13 mouse cellular contexts compared by ENCODE assay signal in the genomic region with DNA sequence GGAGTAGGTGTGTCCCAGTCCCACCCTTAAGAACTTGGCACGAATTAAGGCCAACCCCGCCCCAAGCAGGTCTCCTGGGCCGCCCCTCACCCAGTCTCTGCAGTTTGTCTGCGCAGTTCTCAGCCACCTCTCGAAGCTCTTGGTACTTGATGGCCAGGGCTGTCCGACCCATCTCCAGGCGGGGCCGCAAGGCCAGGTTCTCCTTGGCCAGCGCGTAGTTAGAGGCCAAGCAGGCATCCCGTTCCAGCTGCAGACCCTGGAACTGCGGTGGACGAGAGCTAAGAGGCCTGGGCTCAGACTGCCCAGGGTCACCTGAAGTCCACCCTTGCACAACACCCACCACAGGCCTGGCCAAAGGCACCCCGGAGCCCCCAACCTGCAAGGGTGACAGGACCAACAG. TPM values are rescaled to one million over a fixed set of nuclear protein-coding genes. Genes with fewer than 3 reads are reported as not detected.
DNase-seq lines count a peak whose midpoint lies in the region; ATAC-seq and TF ChIP-seq lines count a peak whose summit lies in the region.
"Had no signal": no experiment of that assay in that cellular context is flagged by ENCODE, and none has a peak within 500 bp of the region (broad histone marks: within the 10 kb centered on the region; RNA-seq: fewer than 3 reads in every experiment).

No protein-coding gene starts in this region.

- peaks cover 5% of the 10 kb centered on the region; the same call in 1 of the 2 replicates for H3K9me3 ChIP-seq in E14TG2a.4 (ENCODE audit: low read length)
- no peaks in the 10 kb centered on the region for H3K9me3 ChIP-seq in embryonic facial prominence, embryonic 13.5 days
- no peaks in the 10 kb centered on the region for H3K9me3 ChIP-seq in hindbrain, postnatal 0 days (ENCODE audit: low read length)
- H3K9me3 ChIP-seq in limb, embryonic 13.5 days, result no peaks in the 10 kb centered on the region

- no peak for DNase-seq in hindbrain, postnatal 0 days (ENCODE audit: low spot score)
- no peak for DNase-seq in urinary bladder, postnatal 25 days (ENCODE audit: low spot score)
- no peak for DNase-seq in left cerebral cortex, adult 11 months (ENCODE audit: low spot score)
- no peak for DNase-seq in layer of hippocampus, adult 11-12 months (ENCODE audit: low spot score)
- DNase-seq in left cerebral cortex, postnatal 25 days (ENCODE audit: low spot score in 2 of 2), result no peak
- DNase-seq: gastrocnemius, postnatal 36 days; thymus, adult 2 months had no signal

- H3K4me3 ChIP-seq in E14TG2a.4 (replicated peaks; ENCODE audit: low read length), result peak overlapping the region; percentile 89
- peak overlapping the region; percentile 16 for H3K4me3 ChIP-seq in embryonic facial prominence, embryonic 13.5 days
- H3K4me3 ChIP-seq in hindbrain, postnatal 0 days (ENCODE audit: low read length), result peak overlapping the region; percentile 92
- H3K4me3 ChIP-seq in limb, embryonic 13.5 days, result peak overlapping the region; percentile 95; the same call in 1 of the 2 replicates

- H3K4me2 ChIP-seq in embryonic facial prominence, embryonic 13.5 days, result peak overlapping the region; percentile 71
- H3K4me2 ChIP-seq in hindbrain, postnatal 0 days (ENCODE audit: low read depth, low read length), result peak overlapping the region; percentile 71
- peak overlapping the region; percentile 76 for H3K4me2 ChIP-seq in limb, embryonic 13.5 days (replicated peaks)

- intact Hi-C loops in left cerebral cortex, postnatal 25 days (cut with DNase I), result loop anchor here (2.0 to 5.0 kb wide), 3 partner anchors 68 to 111 kb away; partner anchors contain the start of genes Abhd11, Baz1b and Tbl2

- peak overlapping the region; percentile 91; the same call in 1 of the 2 replicates for H3K27ac ChIP-seq in embryonic facial prominence, embryonic 13.5 days
- H3K27ac ChIP-seq in hindbrain, postnatal 0 days, result no peak overlapping the region
- H3K27ac ChIP-seq in limb, embryonic 13.5 days, result no peak overlapping the region
- H3K27ac ChIP-seq: liver, embryonic 14.5 days had no signal

- no peak for TF ChIP-seq CTCF in E14TG2a.4 (conservative IDR thresholded peaks at IDR 0.05; ENCODE audit: low read length)
- no peak for TF ChIP-seq CTCF in hindbrain, postnatal 0 days (IDR thresholded peaks at IDR 0.05; ENCODE audit: low read depth)

- 89% methylated on average over 14 of the region's 14 CpGs for WGBS in embryonic facial prominence, embryonic 13.5 days
- WGBS in hindbrain, postnatal 0 days, result 92% methylated on average over 14 of the region's 14 CpGs
- WGBS in limb, embryonic 13.5 days, result 87% methylated on average over 14 of the region's 14 CpGs

- ATAC-seq in embryonic facial prominence, embryonic 13.5 days (ENCODE audit: insufficient number of reproducible peaks, insufficient read depth, low FRiP score, low TSS enrichment, low read depth), result no peak
- ATAC-seq in hindbrain, postnatal 0 days, result no peak
- ATAC-seq in limb, embryonic 13.5 days (ENCODE audit: low FRiP score, low read depth), result no peak

- peaks cover 38% of the 10 kb centered on the region for H3K27me3 ChIP-seq in E14TG2a.4 (ENCODE audit: insufficient read depth, low read length)
- H3K27me3 ChIP-seq in embryonic facial prominence, embryonic 13.5 days, result no peaks in the 10 kb centered on the region
- no peaks in the 10 kb centered on the region for H3K27me3 ChIP-seq in hindbrain, postnatal 0 days (ENCODE audit: insufficient read depth, low read length)
- peaks cover 7% of the 10 kb centered on the region; the same call in 1 of the 2 replicates for H3K27me3 ChIP-seq in limb, embryonic 13.5 days

- peak overlapping the region; percentile 99; the same call in 1 of the 2 replicates for H3K9ac ChIP-seq in embryonic facial prominence, embryonic 13.5 days
- peak overlapping the region; percentile 100; the same call in 1 of the 2 replicates for H3K9ac ChIP-seq in hindbrain, postnatal 0 days (replicated peaks; ENCODE audit: low read length)
- H3K9ac ChIP-seq in limb, embryonic 13.5 days, result no peak overlapping the region
- H3K9ac ChIP-seq: liver, embryonic 14.5 days had no signal

- peaks cover 61% of the 10 kb centered on the region for H3K4me1 ChIP-seq in E14TG2a.4 (replicated peaks; ENCODE audit: low read depth, low read length)
- H3K4me1 ChIP-seq in embryonic facial prominence, embryonic 13.5 days, result peaks cover 23% of the 10 kb centered on the region
- no peaks in the 10 kb centered on the region for H3K4me1 ChIP-seq in hindbrain, postnatal 0 days (ENCODE audit: insufficient read depth, low read length)
- H3K4me1 ChIP-seq in limb, embryonic 13.5 days, result peaks cover 24% of the 10 kb centered on the region

- no peaks in the 10 kb centered on the region for H3K36me3 ChIP-seq in E14TG2a.4 (ENCODE audit: insufficient read depth, low read length)
- H3K36me3 ChIP-seq in embryonic facial prominence, embryonic 13.5 days, result peaks cover 29% of the 10 kb centered on the region
- peaks cover 14% of the 10 kb centered on the region for H3K36me3 ChIP-seq in hindbrain, postnatal 0 days (ENCODE audit: insufficient read depth, low read length)
- peaks cover 45% of the 10 kb centered on the region for H3K36me3 ChIP-seq in limb, embryonic 13.5 days

RNA-seq across cellular contexts. Expression of gene Vps37d, which starts 1.7 kb away (rescaled TPM):
- 13.7 and 17.8 TPM in 2 replicates for polyA plus RNA-seq in embryonic facial prominence, embryonic 13.5 days (2015; fragmentation: Nextera tagmentation; extraction: Ambion mirVana)
- total RNA-seq in hindbrain, postnatal 0 days (2014; rRNA removed), result 97.1 and 100 TPM in 2 replicates
- polyA plus RNA-seq in hindbrain, postnatal 0 days (2015; fragmentation: Nextera tagmentation; extraction: Ambion mirVana), result 28.6 and 30.0 TPM in 2 replicates
- polyA plus RNA-seq in limb, embryonic 13.5 days (2015; fragmentation: Nextera tagmentation; extraction: Ambion mirVana), result 12.7 and 15.1 TPM in 2 replicates
- 10 to 100 TPM; 25.3 to 28.7 TPM for total RNA-seq in left cerebral cortex, postnatal 25 days (2021)
- total RNA-seq: neutrophil, adult 5-6 weeks had no signal

RNA-seq across cellular contexts. Expression of gene Bud23, which starts 11.6 kb away (rescaled TPM):
- 132 and 147 TPM in 2 replicates for polyA plus RNA-seq in embryonic facial prominence, embryonic 13.5 days (2015; fragmentation: Nextera tagmentation; extraction: Ambion mirVana)
- total RNA-seq in hindbrain, postnatal 0 days (2014; rRNA removed), result 44.8 and 52.2 TPM in 2 replicates
- 64.5 TPM in 2 replicates for polyA plus RNA-seq in hindbrain, postnatal 0 days (2015; fragmentation: Nextera tagmentation; extraction: Ambion mirVana)
- polyA plus RNA-seq in limb, embryonic 13.5 days (2015; fragmentation: Nextera tagmentation; extraction: Ambion mirVana), result 143 and 145 TPM in 2 replicates
- total RNA-seq in left cerebral cortex, postnatal 25 days (2021), result 10 to 100 TPM; 49.7 to 51.0 TPM

RNA-seq across cellular contexts. Expression of gene Dnajc30, which starts 12.4 kb away (rescaled TPM):
- polyA plus RNA-seq in embryonic facial prominence, embryonic 13.5 days (2015; fragmentation: Nextera tagmentation; extraction: Ambion mirVana), result 35.2 and 38.8 TPM in 2 replicates
- 14.7 and 19.6 TPM in 2 replicates for total RNA-seq in hindbrain, postnatal 0 days (2014; rRNA removed)
- polyA plus RNA-seq in hindbrain, postnatal 0 days (2015; fragmentation: Nextera tagmentation; extraction: Ambion mirVana), result 43.4 and 45.3 TPM in 2 replicates
- polyA plus RNA-seq in limb, embryonic 13.5 days (2015; fragmentation: Nextera tagmentation; extraction: Ambion mirVana), result 35.5 and 35.7 TPM in 2 replicates
- 10 to 100 TPM; 38.3 to 42.4 TPM for total RNA-seq in left cerebral cortex, postnatal 25 days (2021)

RNA-seq across cellular contexts. Expression of gene Mlxipl, which starts 13.3 kb away (rescaled TPM):
- polyA plus RNA-seq in embryonic facial prominence, embryonic 13.5 days (2015; fragmentation: Nextera tagmentation; extraction: Ambion mirVana), result 3.5 and 3.9 TPM in 2 replicates
- 0.58 and 2.3 TPM in 2 replicates for total RNA-seq in hindbrain, postnatal 0 days (2014; rRNA removed)
- polyA plus RNA-seq in hindbrain, postnatal 0 days (2015; fragmentation: Nextera tagmentation; extraction: Ambion mirVana), result 0.86 and 1.4 TPM in 2 replicates
- 1.6 and 2.2 TPM in 2 replicates for polyA plus RNA-seq in limb, embryonic 13.5 days (2015; fragmentation: Nextera tagmentation; extraction: Ambion mirVana)
- 1 to 10 TPM; 4.6 to 5.7 TPM for total RNA-seq in left cerebral cortex, postnatal 25 days (2021)
- total RNA-seq: hematopoietic stem cell, adult 5-6 weeks; neutrophil, adult 5-6 weeks had no signal

RNA-seq across cellular contexts. Expression of gene Stx1a, which starts 53.1 kb away (rescaled TPM):
- polyA plus RNA-seq in embryonic facial prominence, embryonic 13.5 days (2015; fragmentation: Nextera tagmentation; extraction: Ambion mirVana), result 12.9 and 21.7 TPM in 2 replicates
- 141 and 149 TPM in 2 replicates for total RNA-seq in hindbrain, postnatal 0 days (2014; rRNA removed)
- 118 and 126 TPM in 2 replicates for polyA plus RNA-seq in hindbrain, postnatal 0 days (2015; fragmentation: Nextera tagmentation; extraction: Ambion mirVana)
- polyA plus RNA-seq in limb, embryonic 13.5 days (2015; fragmentation: Nextera tagmentation; extraction: Ambion mirVana), result 11.7 and 13.1 TPM in 2 replicates
- total RNA-seq in left cerebral cortex, postnatal 25 days (2021), result 100 to 1,000 TPM; 388 to 416 TPM
- total RNA-seq: hematopoietic stem cell, adult 5-6 weeks had no signal

Comparison
In these comparisons a context has a peak if more than half of its experiments do, and no peak if none do; other contexts are left out.
1. H3K4me3 ChIP-seq: peak in every context shown above with its lines; median percentile 95 in limb, embryonic 13.5 days; 92 in hindbrain, postnatal 0 days; 89 in E14TG2a.4; 16 in embryonic facial prominence, embryonic 13.5 days.